Mouse (Mus musculus) brain, embryonic 14.5 days (tissue): ENCODE measurements around the gene Tctex1d4.

Source experiments
- CTCF ChIP-seq: fragments of 200-500 bp; IDR thresholded peaks from 2 replicates; pipeline ENCODE4 v1.5.1; 2012; ENCODE audit warnings: inconsistent platforms, mild to moderate bottlenecking, moderate library complexity, borderline replicate concordance; ENCODE audit not compliant: insufficient read depth, insufficient read length; ENCODE audit errors: extremely low read depth
- POLR2A ChIP-seq: fragments of 200-500 bp; IDR thresholded peaks from 2 replicates; pipeline ENCODE4 v1.6.1; 2012; ENCODE audit warnings: mild to moderate bottlenecking, inconsistent platforms, borderline replicate concordance; ENCODE audit not compliant: poor library complexity, insufficient read depth, insufficient read length, severe bottlenecking; ENCODE audit errors: extremely low read depth

GRCm38 (mm10) chr4:117095551-117096452 is 30.8 kb upstream of the Tctex1d4 start, which contains the start of gene Ptch2:
- TF ChIP-seq CTCF = no peak
- 0 out of 2 replicates have a peak, but pooled peaks have one; percentile 4 for TF ChIP-seq POLR2A
